Mouse (Mus musculus) lung, adult 2 months (tissue): ENCODE measurements at regions not wholly inside any gene's neighbourhood (a gene's known extent, or its start where the extent isn't known, plus 50 kb on each side); places are given as distances from the start of the nearest gene placed in this dataset.

Experiments used
- CTCF ChIP-seq: fragments of 200-500 bp; IDR thresholded peaks from 2 replicates; pipeline ENCODE4 v1.5.1; 2011; ENCODE audit warnings: mild to moderate bottlenecking, low read length, control low read depth; ENCODE audit not compliant: insufficient read depth
- POLR2A ChIP-seq: fragments of 200-500 bp; IDR thresholded peaks from 2 replicates; pipeline ENCODE4 v1.6.1; 2011; ENCODE audit warnings: low read depth, mild to moderate bottlenecking, control low read depth, low read length, borderline replicate concordance; ENCODE audit errors: extremely low read depth

DNA sequence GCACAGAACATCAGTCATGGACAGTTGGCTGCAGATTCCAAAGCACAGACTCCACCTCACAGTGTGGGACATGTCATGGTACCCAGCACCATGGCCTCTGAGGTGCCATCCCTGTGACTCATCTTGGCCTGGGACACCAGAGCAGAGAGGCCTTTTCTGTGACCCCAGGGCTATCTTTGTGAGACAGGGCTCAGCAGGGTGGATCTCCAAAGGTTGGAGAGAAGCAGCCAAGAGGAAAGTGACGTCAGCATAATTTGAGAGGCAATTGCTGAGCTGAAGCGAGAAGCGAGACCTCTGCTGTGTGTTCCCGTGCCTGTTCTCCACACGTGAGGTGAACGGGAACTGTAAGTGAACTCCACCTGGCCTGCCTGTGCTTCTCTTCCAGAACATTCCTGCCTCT, 88.7 kb downstream of the Cpn2 start:
- TF ChIP-seq CTCF, result no peak
- no peak for TF ChIP-seq POLR2A
